Mouse (Mus musculus): Measurements from ENCODE around the gene Apeh. TPM values are rescaled to one million over a fixed set of nuclear protein-coding genes. Genes with fewer than 3 reads are reported as not detected.

The Apeh gene
- total and polyA plus RNA-seq, 2 experiments from 2014 or later = 32.8 to 43.5 TPM

- peaks cover 68% of the 10 kb centered on the region for H3K36me3 ChIP-seq (replicated peaks; ENCODE audit: control insufficient read depth, insufficient read depth, low read length)
- no peaks in the 10 kb centered on the region for H3K9me3 ChIP-seq (replicated peaks; ENCODE audit: control insufficient read depth, low read length)
- H3K27ac ChIP-seq (ENCODE audit: low read depth) = peak overlapping the region; percentile 27; the same call in 1 of the 2 replicates
- H3K4me2 ChIP-seq (ENCODE audit: low read depth, low read length) = no peak overlapping the region
- H3K27me3 ChIP-seq (ENCODE audit: control insufficient read depth, insufficient read depth, low read length) = no peaks in the 10 kb centered on the region
- no peak overlapping the region for H3K4me3 ChIP-seq (ENCODE audit: low read depth, low read length)
- TF ChIP-seq EP300 (IDR thresholded peaks at IDR 0.05; ENCODE audit: low read depth) (no peak), CTCF (IDR thresholded peaks at IDR 0.05; ENCODE audit: low read depth) (no peak)
- DNase-seq (ENCODE audit: low spot score) (no peak), ATAC-seq (ENCODE audit: insufficient read depth, low read depth) (no peak)
- no peak overlapping the region for H3K9ac ChIP-seq (replicated peaks; ENCODE audit: low read depth, low read length)
- WGBS = 58% methylated on average over 5 of the region's 5 CpGs
- H3K4me1 ChIP-seq (ENCODE audit: control insufficient read depth, insufficient read depth) = no peaks in the 10 kb centered on the region; the same call in 1 of the 2 replicates
These were observed 37.2 kb downstream of the Apeh start for GRCm38 (mm10) chr9:108057262-108057562.

- Histone ChIP-seq H3K4me2 (ENCODE audit: low read depth, low read length) (no peak overlapping the region), H3K27ac (ENCODE audit: low read depth) (peak overlapping the region; percentile 27; the same call in 1 of the 2 replicates), H3K9ac (replicated peaks; ENCODE audit: low read depth, low read length) (no peak overlapping the region), H3K36me3 (replicated peaks; ENCODE audit: control insufficient read depth, insufficient read depth, low read length) (peaks cover 67% of the 10 kb centered on the region), H3K9me3 (replicated peaks; ENCODE audit: control insufficient read depth, low read length) (no peaks in the 10 kb centered on the region), H3K4me1 (ENCODE audit: control insufficient read depth, insufficient read depth) (no peaks in the 10 kb centered on the region; the same call in 1 of the 2 replicates), H3K27me3 (ENCODE audit: control insufficient read depth, insufficient read depth, low read length) (no peaks in the 10 kb centered on the region), H3K4me3 (ENCODE audit: low read depth, low read length) (no peak overlapping the region)
- WGBS = 84% methylated on average over 28 of the region's 28 CpGs
- ATAC-seq (ENCODE audit: insufficient read depth, low read depth) = no peak
- DNase-seq (ENCODE audit: low spot score) = no peak
- no peak for TF ChIP-seq EP300 (IDR thresholded peaks at IDR 0.05; ENCODE audit: low read depth)
- TF ChIP-seq CTCF (IDR thresholded peaks at IDR 0.05; ENCODE audit: low read depth) = no peak
These were observed 37.8 kb downstream of the Apeh start for GRCm38 (mm10) chr9:108056361-108057261.

GRCm38 (mm10) chr9:108055661-108056237 lies 38.7 kb downstream of the Apeh start:
- Histone ChIP-seq H3K9ac (replicated peaks; ENCODE audit: low read depth, low read length) (no peak overlapping the region), H3K9me3 (replicated peaks; ENCODE audit: control insufficient read depth, low read length) (no peaks in the 10 kb centered on the region), H3K36me3 (replicated peaks; ENCODE audit: control insufficient read depth, insufficient read depth, low read length) (peaks cover 71% of the 10 kb centered on the region), H3K4me3 (ENCODE audit: low read depth, low read length) (no peak overlapping the region), H3K27me3 (ENCODE audit: control insufficient read depth, insufficient read depth, low read length) (no peaks in the 10 kb centered on the region), H3K27ac (ENCODE audit: low read depth) (no peak overlapping the region), H3K4me1 (ENCODE audit: control insufficient read depth, insufficient read depth) (no peaks in the 10 kb centered on the region; the same call in 1 of the 2 replicates), H3K4me2 (ENCODE audit: low read depth, low read length) (no peak overlapping the region)
- DNase-seq (ENCODE audit: low spot score) (no peak), ATAC-seq (ENCODE audit: insufficient read depth, low read depth) (no peak)
- WGBS = 85% methylated on average over 6 of the region's 6 CpGs
- TF ChIP-seq CTCF (IDR thresholded peaks at IDR 0.05; ENCODE audit: low read depth) (no peak), EP300 (IDR thresholded peaks at IDR 0.05; ENCODE audit: low read depth) (no peak)

GRCm38 (mm10) chr9:108055061-108055460 lies 39.3 kb downstream of the Apeh start:
- 63% methylated on average over 1 of the region's 1 CpGs for WGBS

GRCm38 (mm10) chr9:108054331-108055040 lies 39.9 kb downstream of the Apeh start:
- Histone ChIP-seq H3K4me3 (ENCODE audit: low read depth, low read length) (no peak overlapping the region), H3K9ac (replicated peaks; ENCODE audit: low read depth, low read length) (no peak overlapping the region), H3K27ac (ENCODE audit: low read depth) (no peak overlapping the region), H3K27me3 (ENCODE audit: control insufficient read depth, insufficient read depth, low read length) (no peaks in the 10 kb centered on the region), H3K4me2 (ENCODE audit: low read depth, low read length) (no peak overlapping the region), H3K36me3 (replicated peaks; ENCODE audit: control insufficient read depth, insufficient read depth, low read length) (peaks cover 64% of the 10 kb centered on the region), H3K4me1 (ENCODE audit: control insufficient read depth, insufficient read depth) (peaks cover 5% of the 10 kb centered on the region; the same call in 1 of the 2 replicates), H3K9me3 (replicated peaks; ENCODE audit: control insufficient read depth, low read length) (no peaks in the 10 kb centered on the region)
- TF ChIP-seq CTCF (IDR thresholded peaks at IDR 0.05; ENCODE audit: low read depth) (no peak), EP300 (IDR thresholded peaks at IDR 0.05; ENCODE audit: low read depth) (no peak)
- ATAC-seq (ENCODE audit: insufficient read depth, low read depth) (no peak), DNase-seq (ENCODE audit: low spot score) (no peak)
- 84% methylated on average over 22 of the region's 22 CpGs for WGBS

More at GRCm38 (mm10) chr9:108055061-108055460, 39.3 kb downstream of the Apeh start:
- TF ChIP-seq CTCF (IDR thresholded peaks at IDR 0.05; ENCODE audit: low read depth) = no peak
- no peak for TF ChIP-seq EP300 (IDR thresholded peaks at IDR 0.05; ENCODE audit: low read depth)
- no peaks in the 10 kb centered on the region for H3K9me3 ChIP-seq (replicated peaks; ENCODE audit: control insufficient read depth, low read length)
- peaks cover 69% of the 10 kb centered on the region for H3K36me3 ChIP-seq (replicated peaks; ENCODE audit: control insufficient read depth, insufficient read depth, low read length)
- ATAC-seq (ENCODE audit: insufficient read depth, low read depth) = no peak
- no peak for DNase-seq (ENCODE audit: low spot score)
- no peak overlapping the region for H3K27ac ChIP-seq (ENCODE audit: low read depth)
- H3K4me1 ChIP-seq (ENCODE audit: control insufficient read depth, insufficient read depth) = peaks cover under 1% of the 10 kb centered on the region; the same call in 1 of the 2 replicates
- no peak overlapping the region for H3K4me3 ChIP-seq (ENCODE audit: low read depth, low read length)
- no peak overlapping the region for H3K4me2 ChIP-seq (ENCODE audit: low read depth, low read length)
- no peaks in the 10 kb centered on the region for H3K27me3 ChIP-seq (ENCODE audit: control insufficient read depth, insufficient read depth, low read length)
- no peak overlapping the region for H3K9ac ChIP-seq (replicated peaks; ENCODE audit: low read depth, low read length)

All from heart, postnatal 0 days (tissue).